Mouse (Mus musculus): ENCODE results near the gene Tirap.
"Not testable (repeated sequence)": the region's sequence is repeated elsewhere in the genome, so short reads cannot be mapped to it uniquely, and the experiment has no call there.

Tirap gene

GRCm38 (mm10) chr9:35147261-35147660, 52.8 kb downstream of the Tirap start:
- not testable (repeated sequence) for DNase-seq (ENCODE audit: low spot score in 2 of 2)

- no peak for DNase-seq (ENCODE audit: low spot score in 2 of 2)
These were observed 54.3 kb downstream of the Tirap start for GRCm38 (mm10) chr9:35145829-35146228.

- DNase-seq (ENCODE audit: low spot score in 2 of 2) = no peak
These were observed 55.0 kb downstream of the Tirap start for GRCm38 (mm10) chr9:35145118-35145517.

GRCm38 (mm10) chr9:35142221-35142620, 57.9 kb downstream of the Tirap start:
- no peak for DNase-seq (ENCODE audit: low spot score in 2 of 2)

GRCm38 (mm10) chr9:35139231-35139744, 60.8 kb downstream of the Tirap start:
- DNase-seq (ENCODE audit: low spot score in 2 of 2) = no peak

- DNase-seq (ENCODE audit: low spot score in 2 of 2) = no peak
These were observed 62.1 kb downstream of the Tirap start for GRCm38 (mm10) chr9:35138029-35138428.

- DNase-seq (ENCODE audit: low spot score in 2 of 2) = no peak
These were observed 64.5 kb downstream of the Tirap start for GRCm38 (mm10) chr9:35135575-35135974.

Data from spleen, postnatal 14 days (tissue).